9 mouse cellular contexts compared by ENCODE assay signal in genomic region chr17:33924577-33925283, GRCm38 (mm10). TPM values are rescaled to one million over a fixed set of nuclear protein-coding genes. Genes with fewer than 3 reads are reported as not detected.
DNase-seq lines count a peak whose midpoint lies in the region; ATAC-seq and TF ChIP-seq lines count a peak whose summit lies in the region.
"Had no signal": no experiment of that assay in that cellular context is flagged by ENCODE, and none has a peak within 500 bp of the region (broad histone marks: within the 10 kb centered on the region; RNA-seq: fewer than 3 reads in every experiment).

No protein-coding gene starts in this region.

- peak; percentile 43 for TF ChIP-seq CTCF in gastrocnemius, adult 2 months (IDR thresholded peaks at IDR 0.05)
- peak; percentile 65 for TF ChIP-seq CTCF in lung, embryonic 14.5 days (IDR thresholded peaks at IDR 0.05; ENCODE audit: low read depth)

- no peaks in the 10 kb centered on the region for H3K9me3 ChIP-seq in lung, embryonic 14.5 days (ENCODE audit: low read depth, low read length)
- H3K9me3 ChIP-seq: neural tube, embryonic 13.5 days had no signal

- H3K36me3 ChIP-seq in lung, embryonic 14.5 days (ENCODE audit: insufficient read depth) = peaks cover 6% of the 10 kb centered on the region; the same call in 1 of the 2 replicates

- H3K4me3 ChIP-seq in gastrocnemius, adult 2 months = no peak overlapping the region
- H3K4me3 ChIP-seq in lung, embryonic 14.5 days (ENCODE audit: low read depth, low read length) = no peak overlapping the region
- H3K4me3 ChIP-seq: neural tube, embryonic 13.5 days had no signal

- no peaks in the 10 kb centered on the region for H3K27me3 ChIP-seq in lung, embryonic 14.5 days (ENCODE audit: insufficient read depth, low read length)
- H3K27me3 ChIP-seq: neural tube, embryonic 13.5 days had no signal

- H3K4me1 ChIP-seq in lung, embryonic 14.5 days (ENCODE audit: insufficient read depth) = no peaks in the 10 kb centered on the region

- H3K9ac ChIP-seq in lung, embryonic 14.5 days = no peak overlapping the region
- H3K9ac ChIP-seq: neural tube, embryonic 13.5 days had no signal

- no peak overlapping the region for H3K27ac ChIP-seq in gastrocnemius, adult 2 months
- H3K27ac ChIP-seq in lung, embryonic 14.5 days (ENCODE audit: low read depth) = no peak overlapping the region
- H3K27ac ChIP-seq: neural tube, embryonic 13.5 days had no signal

- intact Hi-C loops in gastrocnemius, adult 2 months (cut with DNase I) = no loop called here

- H3K4me2 ChIP-seq in lung, embryonic 14.5 days = no peak overlapping the region
- H3K4me2 ChIP-seq: neural tube, embryonic 13.5 days had no signal

- no peak for ATAC-seq in lung, embryonic 14.5 days (ENCODE audit: insufficient read depth)
- ATAC-seq in erythroblast, adult 5-6 weeks (replicated peaks; ENCODE audit: low FRiP score, poor library complexity, severe bottlenecking) = no peak

- DNase-seq in gastrocnemius, adult 2 months = no peak
- no peak for DNase-seq in gastrocnemius, postnatal 25 days
- peak; percentile 82 for DNase-seq in A20 (ENCODE audit: low read depth, low spot score)
- DNase-seq in T-cell, adult 2 months (ENCODE audit: low spot score) = peak; percentile 73
- peak; percentile 42 for DNase-seq in lung, embryonic 14.5 days
- DNase-seq in urinary bladder, postnatal 14 days (ENCODE audit: low spot score) = no peak
- no peak for DNase-seq in frontal cortex, postnatal 36 days (ENCODE audit: low spot score in 2 of 2)

- WGBS in lung, embryonic 14.5 days = 83% methylated on average over 10 of the region's 10 CpGs

RNA-seq across cellular contexts. Expression of gene Rgl2, which starts 4.6 kb away (rescaled TPM):
- 10 to 100 TPM; 31.4 to 34.0 TPM for total RNA-seq in gastrocnemius, adult 2 months (2021)
- 10 to 100 TPM; 27.3 to 28.5 TPM for total RNA-seq in gastrocnemius, postnatal 25 days (2021)
- 38.2 and 49.1 TPM in 2 replicates for polyA plus RNA-seq in lung, embryonic 14.5 days (2014; fragmentation: Nextera tagmentation; extraction: Ambion mirVana)
- 5.2 and 6.1 TPM in 2 replicates for total RNA-seq in erythroblast, adult 5-6 weeks (2015; ENCODE audit: low replicate concordance)
- total RNA-seq in erythroblast, adult 5-6 weeks (2017; ENCODE audit: low replicate concordance) = 5.6 and 9.7 TPM in 2 replicates

RNA-seq across cellular contexts. Expression of gene Zbtb22, which starts 9.0 kb away (rescaled TPM):
- total RNA-seq in gastrocnemius, adult 2 months (2021) = 10 to 100 TPM; 14.5 to 14.8 TPM
- 10 to 100 TPM; 11.1 to 11.3 TPM for total RNA-seq in gastrocnemius, postnatal 25 days (2021)
- 11.1 and 13.2 TPM in 2 replicates for polyA plus RNA-seq in lung, embryonic 14.5 days (2014; fragmentation: Nextera tagmentation; extraction: Ambion mirVana)
- 4.0 and 7.9 TPM in 2 replicates for total RNA-seq in erythroblast, adult 5-6 weeks (2015; ENCODE audit: low replicate concordance)
- total RNA-seq in erythroblast, adult 5-6 weeks (2017; ENCODE audit: low replicate concordance) = 8.8 and 10.3 TPM in 2 replicates

RNA-seq across cellular contexts. Expression of gene Tapbp, which starts 9.0 kb away (rescaled TPM):
- 10 to 100 TPM; 34.0 to 44.4 TPM for total RNA-seq in gastrocnemius, adult 2 months (2021)
- total RNA-seq in gastrocnemius, postnatal 25 days (2021) = 10 to 100 TPM; 31.2 to 41.2 TPM
- 30.1 and 31.4 TPM in 2 replicates for polyA plus RNA-seq in lung, embryonic 14.5 days (2014; fragmentation: Nextera tagmentation; extraction: Ambion mirVana)
- total RNA-seq in erythroblast, adult 5-6 weeks (2015; ENCODE audit: low replicate concordance) = 30.7 and 30.9 TPM in 2 replicates
- 34.3 and 39.6 TPM in 2 replicates for total RNA-seq in erythroblast, adult 5-6 weeks (2017; ENCODE audit: low replicate concordance)

RNA-seq across cellular contexts. Expression of gene Pfdn6, which starts 15.4 kb away (rescaled TPM):
- total RNA-seq in gastrocnemius, adult 2 months (2021) = 10 to 100 TPM; 51.2 to 67.6 TPM
- total RNA-seq in gastrocnemius, postnatal 25 days (2021) = 10 to 100 TPM; 52.3 to 55.8 TPM
- polyA plus RNA-seq in lung, embryonic 14.5 days (2014; fragmentation: Nextera tagmentation; extraction: Ambion mirVana) = 142 and 145 TPM in 2 replicates
- total RNA-seq in erythroblast, adult 5-6 weeks (2015; ENCODE audit: low replicate concordance) = 15.9 and 38.0 TPM in 2 replicates
- total RNA-seq in erythroblast, adult 5-6 weeks (2017; ENCODE audit: low replicate concordance) = 22.9 TPM in 2 replicates

RNA-seq across cellular contexts. Expression of gene Daxx, which starts 15.5 kb away (rescaled TPM):
- 10 to 100 TPM; 13.3 to 13.9 TPM for total RNA-seq in gastrocnemius, adult 2 months (2021)
- 10 to 100 TPM; 10.2 to 11.7 TPM for total RNA-seq in gastrocnemius, postnatal 25 days (2021)
- 39.3 and 47.1 TPM in 2 replicates for polyA plus RNA-seq in lung, embryonic 14.5 days (2014; fragmentation: Nextera tagmentation; extraction: Ambion mirVana)
- 12.1 and 14.2 TPM in 2 replicates for total RNA-seq in erythroblast, adult 5-6 weeks (2015; ENCODE audit: low replicate concordance)
- total RNA-seq in erythroblast, adult 5-6 weeks (2017; ENCODE audit: low replicate concordance) = 20.4 and 21.7 TPM in 2 replicates

Comparison
In these comparisons a context has a peak if more than half of its experiments do, and no peak if none do; other contexts are left out.
1. DNase-seq: peak in A20 (single experiment), T-cell, adult 2 months (single experiment) and lung, embryonic 14.5 days (single experiment); none in gastrocnemius, adult 2 months (single experiment), gastrocnemius, postnatal 25 days (single experiment), urinary bladder, postnatal 14 days (single experiment) and frontal cortex, postnatal 36 days (0 of 2).